Comparison of ENCODE assay signal across 8 mouse cellular contexts in genomic region chr10:17631817-17632216, GRCm38 (mm10).
A peak's percentile ranks its signal among the peaks of the same experiment; 100 is the strongest.
DNase-seq lines count a peak whose midpoint lies in the region; ATAC-seq and TF ChIP-seq lines count a peak whose summit lies in the region.
"Had no signal": no experiment of that assay in that cellular context is flagged by ENCODE, and none has a peak within 500 bp of the region (broad histone marks: within the 10 kb centered on the region; RNA-seq: fewer than 3 reads in every experiment).

No protein-coding gene starts in this region.

- no peak overlapping the region; the same call in 1 of the 2 replicates for H3K4me3 ChIP-seq in G1E (ENCODE audit: low read depth, low read length)
- H3K4me3 ChIP-seq in intestine, embryonic 16.5 days (ENCODE audit: low read length) = no peak overlapping the region
- no peak overlapping the region for H3K4me3 ChIP-seq in midbrain, embryonic 10.5 days
- no peak overlapping the region for H3K4me3 ChIP-seq in cerebellum, adult 2 months (replicated peaks; ENCODE audit: insufficient read depth, low read depth, low read length)

- H3K4me2 ChIP-seq in intestine, embryonic 16.5 days (ENCODE audit: low read depth, low read length) = 0 out of 2 replicates have a peak overlapping the region, but pooled peaks have one; percentile 4

- no peak for TF ChIP-seq POLR2A in brain, embryonic 14.5 days (IDR thresholded peaks at IDR 0.05; ENCODE audit: borderline replicate concordance, extremely low read depth, insufficient read depth, insufficient read length, poor library complexity, severe bottlenecking)
- TF ChIP-seq POLR2A in cerebellum, adult 2 months (IDR thresholded peaks at IDR 0.05; ENCODE audit: borderline replicate concordance, insufficient read depth, low read length) = no peak

- no peaks in the 10 kb centered on the region for H3K36me3 ChIP-seq in G1E (replicated peaks)
- H3K36me3 ChIP-seq in intestine, embryonic 16.5 days (ENCODE audit: control insufficient read depth, insufficient read depth, low read length) = no peaks in the 10 kb centered on the region
- H3K36me3 ChIP-seq in midbrain, embryonic 10.5 days = no peaks in the 10 kb centered on the region

- no peak overlapping the region for H3K27ac ChIP-seq in intestine, embryonic 16.5 days (ENCODE audit: low read length)
- peak overlapping the region; percentile 78 for H3K27ac ChIP-seq in midbrain, embryonic 10.5 days (replicated peaks)
- H3K27ac ChIP-seq in cerebellum, adult 2 months (ENCODE audit: insufficient read depth, low read length) = no peak overlapping the region

- peaks cover 31% of the 10 kb centered on the region for H3K4me1 ChIP-seq in G1E (ENCODE audit: insufficient read depth, low read depth, low read length)
- no peaks in the 10 kb centered on the region for H3K4me1 ChIP-seq in intestine, embryonic 16.5 days (ENCODE audit: control insufficient read depth, insufficient read depth, low read length)
- peaks cover 20% of the 10 kb centered on the region for H3K4me1 ChIP-seq in midbrain, embryonic 10.5 days
- H3K4me1 ChIP-seq in cerebellum, adult 2 months (ENCODE audit: control insufficient read depth, insufficient read depth, low read length) = no peaks in the 10 kb centered on the region

- H3K9me3 ChIP-seq in G1E (replicated peaks) = no peaks in the 10 kb centered on the region
- no peaks in the 10 kb centered on the region for H3K9me3 ChIP-seq in intestine, embryonic 16.5 days (ENCODE audit: control insufficient read depth, low read length)
- no peaks in the 10 kb centered on the region for H3K9me3 ChIP-seq in midbrain, embryonic 10.5 days (replicated peaks)

- WGBS in intestine, embryonic 16.5 days = 33% methylated on average over 5 of the region's 5 CpGs
- WGBS in midbrain, embryonic 10.5 days = 59% methylated on average over 5 of the region's 5 CpGs
- WGBS in cerebellum, adult 2 months = 64% methylated on average over 5 of the region's 5 CpGs

- no peaks in the 10 kb centered on the region for H3K27me3 ChIP-seq in G1E (ENCODE audit: insufficient read depth, low read length)
- H3K27me3 ChIP-seq in intestine, embryonic 16.5 days (replicated peaks; ENCODE audit: control insufficient read depth, insufficient read depth, low read length) = no peaks in the 10 kb centered on the region
- no peaks in the 10 kb centered on the region for H3K27me3 ChIP-seq in midbrain, embryonic 10.5 days (ENCODE audit: low read depth, poor library complexity, severe bottlenecking)
- no peaks in the 10 kb centered on the region for H3K27me3 ChIP-seq in cerebellum, adult 2 months (ENCODE audit: control insufficient read depth, insufficient read depth, low read length)

- peak; percentile 9 for DNase-seq in G1E (ENCODE audit: low spot score)
- peak; percentile 95 for DNase-seq in brain, embryonic 14.5 days (ENCODE audit: low read depth)
- DNase-seq in midbrain, embryonic 10.5 days (ENCODE audit: low spot score) = no peak
- DNase-seq in cerebellum, adult 2 months = no peak
- DNase-seq in gastrocnemius, postnatal 25 days = no peak
- DNase-seq: heart, postnatal 14 days had no signal

- ATAC-seq in G1E (ENCODE audit: extremely low read depth, insufficient number of reproducible peaks, low FRiP score, poor library complexity, severe bottlenecking) = peak; percentile 93
- ATAC-seq in intestine, embryonic 16.5 days = peak; percentile 59
- no peak for ATAC-seq in erythroid progenitor cell, adult 5-6 weeks (replicated peaks; ENCODE audit: low FRiP score, poor library complexity, severe bottlenecking)

- TF ChIP-seq CTCF in G1E (IDR thresholded peaks at IDR 0.05; ENCODE audit: low read depth, low read length) = no peak
- no peak for TF ChIP-seq CTCF in brain, embryonic 14.5 days (IDR thresholded peaks at IDR 0.05; ENCODE audit: borderline replicate concordance, extremely low read depth, insufficient read depth, insufficient read length)
- no peak for TF ChIP-seq CTCF in cerebellum, adult 2 months (IDR thresholded peaks at IDR 0.05; ENCODE audit: borderline replicate concordance, insufficient read depth, low read depth, low read length)

- H3K9ac ChIP-seq in intestine, embryonic 16.5 days (ENCODE audit: low read depth, low read length) = no peak overlapping the region

Comparison
In these comparisons a context has a peak if more than half of its experiments do, and no peak if none do; other contexts are left out.
1. DNase-seq: peak in G1E (single experiment) and brain, embryonic 14.5 days (single experiment); none in midbrain, embryonic 10.5 days (single experiment), cerebellum, adult 2 months (0 of 2) and gastrocnemius, postnatal 25 days (single experiment).